Mouse (Mus musculus) liver, adult 2 months (tissue): Measurements from ENCODE around the gene Dpp10.

Experiments used
- CTCF ChIP-seq: fragments of 200-500 bp; IDR thresholded peaks from 2 replicates; pipeline ENCODE4 v1.5.1; 2011; ENCODE audit warnings: low read depth, low read length, control low read depth
- POLR2A ChIP-seq: fragments of 200-500 bp; IDR thresholded peaks from 2 replicates; pipeline ENCODE4 v1.6.1; 2011; ENCODE audit warnings: low read length, control low read depth; ENCODE audit not compliant: insufficient read depth; ENCODE audit errors: extremely low read depth

DNA sequence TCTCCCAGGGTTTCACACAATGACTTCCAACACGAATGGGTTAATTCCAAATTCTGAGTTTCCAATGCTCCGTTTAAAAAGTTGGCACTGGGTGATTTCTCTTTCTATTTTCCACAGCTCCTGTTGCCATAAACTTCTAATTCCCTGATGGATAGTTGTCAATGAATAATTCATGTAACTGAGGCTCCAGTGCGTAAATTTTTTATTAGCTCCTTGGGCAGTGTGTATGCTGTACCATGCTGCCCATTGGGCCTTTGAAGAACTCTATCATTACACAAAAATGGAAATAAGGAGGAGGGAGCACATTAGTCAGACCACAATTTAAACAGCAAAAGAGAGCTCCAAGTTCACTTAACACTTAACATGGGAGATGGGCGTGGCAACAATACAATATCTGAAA is 99.2 kb downstream of the Dpp10 start:
- no peak for TF ChIP-seq POLR2A
- no peak for TF ChIP-seq CTCF
